Mouse (Mus musculus) heart, postnatal 0 days (tissue): ENCODE data around the gene Trim2. TPM values are rescaled to one million over a fixed set of nuclear protein-coding genes. Genes with fewer than 3 reads are reported as not detected.

Experiments
- ATAC-seq: fragments of 200-750 bp; cut with Nextera tagmentation; 2 replicates; pipeline ENCODE4 v1.8.0; 2017; ENCODE audit warnings: low read depth, moderate number of reproducible peaks, moderate library complexity; ENCODE audit not compliant: insufficient read depth
- DNase-seq: peaks from one replicate; pipeline ENCODE4 v3.0.0-alpha.2; 2016; ENCODE audit warnings: low spot score
- H3K27ac ChIP-seq: fragments of 300-500 bp; sonication (generic); 2 replicates; pipeline ENCODE4 v1.5.1; 2014; ENCODE audit warnings: low read depth, mild to moderate bottlenecking
- H3K27me3 ChIP-seq: fragments of 300-500 bp; sonication (generic); 2 replicates; pipeline ENCODE4 v1.6.1; 2014; ENCODE audit warnings: low read length, mixed read lengths; ENCODE audit not compliant: control insufficient read depth, insufficient read depth
- H3K36me3 ChIP-seq: fragments of 300-500 bp; sonication (generic); replicated peaks from 2 replicates; pipeline ENCODE4 v1.6.1; 2014; ENCODE audit warnings: low read length, mixed read lengths; ENCODE audit not compliant: control insufficient read depth, insufficient read depth
- H3K4me1 ChIP-seq: fragments of 300-500 bp; sonication (generic); 2 replicates; pipeline ENCODE4 v1.6.1; 2014; ENCODE audit warnings: antibody characterized with exemption; ENCODE audit not compliant: control insufficient read depth, insufficient read depth
- H3K4me2 ChIP-seq: fragments of 300-500 bp; sonication (generic); 2 replicates; pipeline ENCODE4 v1.6.1; 2014; ENCODE audit warnings: low read depth, mild to moderate bottlenecking, low read length, moderate library complexity
- H3K4me3 ChIP-seq: fragments of 300-500 bp; sonication (generic); 2 replicates; pipeline ENCODE4 v1.5.1; 2014; ENCODE audit warnings: low read depth, low read length
- H3K9ac ChIP-seq: fragments of 300-500 bp; sonication (generic); replicated peaks from 2 replicates; pipeline ENCODE4 v1.6.1; 2014; ENCODE audit warnings: low read depth, low read length, mixed read lengths
- H3K9me3 ChIP-seq: fragments of 300-500 bp; sonication (generic); replicated peaks from 2 replicates; pipeline ENCODE4 v1.6.1; 2016; ENCODE audit warnings: low read length; ENCODE audit not compliant: control insufficient read depth
- CTCF ChIP-seq: IDR thresholded peaks from 2 replicates; pipeline ENCODE4 v1.5.1; 2016; ENCODE audit warnings: antibody characterized with exemption, control low read depth, low read depth
- EP300 ChIP-seq: IDR thresholded peaks from 2 replicates; pipeline ENCODE4 v1.6.1; 2016; ENCODE audit warnings: antibody characterized with exemption, low read depth
- WGBS: fragments of 180-500 bp; shearing (Covaris S2); extraction: QIAGEN DNeasy Blood & Tissue Kit; methylation state at CpG from one replicate; pipeline ENCODE4 v1.1.7; 2014; 5-methylcytosine and 5-hydroxymethylcytosine counted together
- polyA plus RNA-seq: library from polyadenylated mRNA; unstranded; fragments of >200 nt; fragmentation: Nextera tagmentation; extraction: Ambion mirVana; gene quantifications from 2 replicates; pipeline ENCODE4 v1.2.1, GENCODE M21; 2015
- total RNA-seq: library from RNA; depleted of rRNA; stranded (reverse); fragments of >200 nt; gene quantifications from 2 replicates; pipeline ENCODE4 v1.2.3, GENCODE M21; 2014; ENCODE audit warnings: low replicate concordance

The Trim2 gene
- total and polyA plus RNA-seq, 2 experiments from 2014 or later, result 6.0 to 6.1 TPM

DNA sequence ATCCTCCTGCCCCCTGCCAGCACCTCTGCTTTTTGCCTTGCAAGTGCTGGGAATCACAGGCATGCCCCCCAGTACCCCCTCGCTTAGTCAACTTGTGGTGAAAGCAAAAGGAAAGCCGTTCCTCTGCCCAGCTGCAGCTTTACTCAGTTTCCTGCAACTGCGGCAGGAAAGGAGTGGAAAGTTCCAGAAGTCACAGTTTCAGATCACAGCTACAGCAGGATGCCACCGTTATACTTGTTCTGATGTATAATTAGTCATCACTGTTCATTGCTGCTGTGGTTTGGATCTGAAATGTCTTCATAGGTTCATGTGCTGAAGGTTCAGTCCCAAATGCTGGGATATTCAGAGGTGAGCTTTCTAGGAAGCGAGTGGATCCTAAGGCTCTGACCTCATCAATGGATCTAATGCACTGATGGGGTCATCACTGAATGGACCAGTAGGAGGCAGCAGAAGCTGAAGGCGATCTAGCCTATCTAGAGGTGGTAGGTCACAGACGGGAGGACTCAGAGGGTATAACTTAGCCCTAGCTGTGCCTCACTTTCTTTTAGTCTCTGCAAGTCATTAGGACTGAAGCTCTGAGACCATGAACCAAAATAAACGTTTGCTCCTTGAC, 137.2 kb downstream of the Trim2 start:
- ATAC-seq (no peak), DNase-seq (no peak)
- no peaks in the 10 kb centered on the region for H3K9me3 ChIP-seq
- H3K27me3 ChIP-seq, result no peaks in the 10 kb centered on the region
- H3K4me1 ChIP-seq, result no peaks in the 10 kb centered on the region
- no peak for TF ChIP-seq EP300
- peak; percentile 10; the same call in 1 of the 2 replicates for TF ChIP-seq CTCF
- H3K27ac ChIP-seq, result no peak overlapping the region
- no peak overlapping the region for H3K4me3 ChIP-seq
- H3K4me2 ChIP-seq, result no peak overlapping the region
- 66% methylated on average over 8 of the region's 8 CpGs for WGBS
- peaks cover 41% of the 10 kb centered on the region for H3K36me3 ChIP-seq
- H3K9ac ChIP-seq, result no peak overlapping the region

DNA sequence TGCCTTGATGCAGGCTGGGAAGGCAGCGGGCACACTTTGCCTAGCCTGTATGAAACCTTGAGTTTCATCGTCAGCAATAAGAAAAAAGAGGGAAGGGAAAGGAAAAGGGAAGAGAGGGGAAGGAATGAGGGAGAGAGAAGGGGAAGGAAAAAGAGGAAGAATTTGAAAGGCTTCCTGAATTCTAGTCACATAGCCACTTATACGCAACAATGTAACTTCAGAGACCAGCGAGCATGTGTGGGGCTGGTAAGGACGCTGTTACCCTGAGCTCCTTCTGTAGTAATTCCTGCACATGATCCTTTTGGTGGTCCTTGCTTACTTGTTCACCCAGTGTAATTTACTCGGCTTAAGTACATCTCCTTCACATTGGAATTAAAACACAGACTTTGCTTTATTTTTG, 137.7 kb downstream of the Trim2 start:
- Histone ChIP-seq H3K4me1 (no peaks in the 10 kb centered on the region), H3K27ac (no peak overlapping the region), H3K27me3 (no peaks in the 10 kb centered on the region), H3K9ac (no peak overlapping the region), H3K4me2 (no peak overlapping the region), H3K4me3 (no peak overlapping the region), H3K9me3 (no peaks in the 10 kb centered on the region), H3K36me3 (peaks cover 46% of the 10 kb centered on the region)
- ATAC-seq, result no peak
- 85% methylated on average over 6 of the region's 6 CpGs for WGBS
- DNase-seq, result no peak
- TF ChIP-seq EP300, result no peak
- TF ChIP-seq CTCF, result no peak

DNA sequence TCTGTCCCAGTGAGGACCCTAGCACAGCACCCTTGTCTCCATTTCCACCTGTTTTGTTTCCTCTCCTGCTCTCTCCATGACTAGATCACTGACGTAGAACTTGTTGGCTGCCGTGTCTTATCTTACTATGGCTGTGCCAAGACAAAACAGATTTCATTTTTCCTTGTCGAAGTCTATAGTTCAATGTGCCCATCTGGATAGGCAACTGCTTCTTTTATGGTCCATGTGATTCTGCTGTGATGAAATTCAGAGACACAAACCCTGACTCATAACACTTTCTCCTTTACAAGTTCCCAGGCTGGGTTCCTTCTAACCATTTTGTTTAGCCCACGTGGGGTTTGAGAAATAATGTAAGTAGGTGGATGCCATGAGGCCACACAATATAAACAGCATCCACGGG, 140.6 kb downstream of the Trim2 start:
- no peak for TF ChIP-seq CTCF
- no peak for TF ChIP-seq EP300
- Histone ChIP-seq H3K36me3 (peaks cover 36% of the 10 kb centered on the region), H3K9ac (no peak overlapping the region), H3K9me3 (no peaks in the 10 kb centered on the region), H3K4me1 (no peaks in the 10 kb centered on the region), H3K4me3 (no peak overlapping the region), H3K4me2 (no peak overlapping the region), H3K27ac (no peak overlapping the region), H3K27me3 (no peaks in the 10 kb centered on the region)
- 74% methylated on average over 5 of the region's 5 CpGs for WGBS
- ATAC-seq (no peak), DNase-seq (no peak)

DNA sequence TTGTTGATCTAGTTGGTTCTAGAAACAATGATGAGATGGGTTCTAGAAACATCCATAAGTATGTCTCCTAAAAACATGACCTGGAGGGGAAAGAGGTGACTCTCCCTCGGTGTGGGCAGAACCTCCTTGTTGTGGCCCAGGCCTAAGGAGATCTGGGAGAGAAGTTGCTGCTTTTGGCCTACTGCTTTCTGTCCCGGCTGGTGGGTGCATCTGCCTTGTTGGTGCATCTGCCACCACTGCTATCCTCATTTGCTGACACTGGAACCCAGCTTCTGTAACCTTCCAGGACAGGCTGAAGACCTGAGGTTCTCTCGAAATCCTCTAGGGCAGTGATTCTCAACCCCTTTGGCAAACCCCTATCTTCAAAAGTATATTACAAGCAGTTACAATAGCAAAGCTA, 141.3 kb downstream of the Trim2 start:
- WGBS, result 86% methylated on average over 3 of the region's 3 CpGs
- H3K36me3 ChIP-seq, result peaks cover 36% of the 10 kb centered on the region
- no peak overlapping the region for H3K9ac ChIP-seq
- H3K9me3 ChIP-seq, result no peaks in the 10 kb centered on the region
- H3K27ac ChIP-seq, result no peak overlapping the region
- H3K27me3 ChIP-seq, result no peaks in the 10 kb centered on the region
- no peak overlapping the region for H3K4me3 ChIP-seq
- no peak overlapping the region for H3K4me2 ChIP-seq
- ATAC-seq (no peak), DNase-seq (no peak)
- no peaks in the 10 kb centered on the region for H3K4me1 ChIP-seq
- no peak for TF ChIP-seq CTCF
- TF ChIP-seq EP300, result no peak

DNA sequence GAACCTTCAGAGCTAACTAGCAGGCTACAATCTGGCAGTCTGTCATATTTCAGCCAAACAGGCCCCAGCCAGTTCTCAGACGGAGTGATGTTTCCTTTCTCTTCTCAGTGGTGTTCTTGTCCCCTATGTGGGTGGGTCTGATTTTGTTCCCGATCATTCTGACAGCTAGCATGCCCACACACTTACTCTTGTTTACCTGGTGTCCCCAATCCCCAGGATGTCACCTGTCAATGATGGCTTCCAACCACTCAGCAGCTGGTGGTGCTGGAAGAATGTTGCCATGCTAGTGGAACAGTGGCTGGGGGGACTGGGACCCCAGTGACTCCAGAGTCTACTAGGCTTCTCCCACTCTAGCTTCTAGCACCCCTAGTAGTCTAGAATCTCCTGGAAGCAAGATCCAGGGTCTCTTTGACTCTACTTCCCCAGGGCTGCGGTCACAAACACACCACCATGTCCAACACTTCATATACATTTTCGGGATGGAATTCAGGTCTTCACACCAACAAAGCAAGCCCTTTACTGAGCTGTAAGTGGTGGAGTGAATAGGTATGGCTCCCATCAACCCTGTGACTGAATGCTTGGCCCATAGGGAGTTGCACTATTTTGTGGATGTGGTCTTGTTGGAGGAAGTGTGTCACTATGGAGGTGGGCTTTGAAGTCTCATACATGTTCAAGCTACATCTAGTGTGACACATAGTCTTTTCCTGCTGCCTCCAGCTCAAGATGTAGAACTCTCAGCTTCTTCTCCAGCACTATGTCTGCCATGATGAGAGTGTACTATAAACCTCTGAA, 148.9 kb downstream of the Trim2 start:
- no peak overlapping the region for H3K9ac ChIP-seq
- TF ChIP-seq CTCF (no peak), EP300 (no peak)
- WGBS, result 78% methylated on average over 4 of the region's 4 CpGs

More for the DNA sequence above, 148.9 kb downstream of the Trim2 start:
- H3K36me3 ChIP-seq, result 0 out of 2 replicates have a peak, but pooled peaks cover 4% of the 10 kb centered on the region
- H3K4me3 ChIP-seq, result no peak overlapping the region
- H3K4me2 ChIP-seq, result no peak overlapping the region
- ATAC-seq, result no peak
- no peak for DNase-seq
- no peak overlapping the region for H3K27ac ChIP-seq
- no peaks in the 10 kb centered on the region for H3K9me3 ChIP-seq
- H3K27me3 ChIP-seq, result no peaks in the 10 kb centered on the region
- H3K4me1 ChIP-seq, result no peaks in the 10 kb centered on the region
